Mouse (Mus musculus) lung, embryonic 15.5 days (tissue): ENCODE measurements around the gene Hipk2. TPM values are rescaled to one million over a fixed set of nuclear protein-coding genes. Genes with fewer than 3 reads are reported as not detected.
A peak's percentile ranks its signal among the peaks of the same experiment; 100 is the strongest.

ENCODE experiments used
- ATAC-seq: fragments of 200-750 bp; cut with Nextera tagmentation; 2 replicates; pipeline ENCODE4 v1.8.0; 2017; ENCODE audit warnings: moderate number of reproducible peaks, borderline replicate concordance; ENCODE audit not compliant: low FRiP score, low TSS enrichment; ENCODE audit errors: extremely low read depth
- H3K27ac ChIP-seq: fragments of 300-500 bp; sonication (generic); 2 replicates; pipeline ENCODE4 v1.5.1; 2015; ENCODE audit warnings: moderate library complexity, mild to moderate bottlenecking, inconsistent platforms
- H3K27me3 ChIP-seq: fragments of 300-500 bp; sonication (generic); 2 replicates; pipeline ENCODE4 v1.6.1; 2015; ENCODE audit warnings: inconsistent platforms
- H3K36me3 ChIP-seq: fragments of 300-500 bp; sonication (generic); 2 replicates; pipeline ENCODE4 v1.6.1; 2015; ENCODE audit warnings: inconsistent platforms
- H3K4me1 ChIP-seq: fragments of 300-500 bp; sonication (generic); 2 replicates; pipeline ENCODE4 v1.6.1; 2015; ENCODE audit warnings: inconsistent platforms
- H3K4me2 ChIP-seq: fragments of 300-500 bp; sonication (generic); 2 replicates; pipeline ENCODE4 v1.6.1; 2015; ENCODE audit warnings: inconsistent platforms, mild to moderate bottlenecking, moderate library complexity
- H3K4me3 ChIP-seq: fragments of 300-500 bp; sonication (generic); 2 replicates; pipeline ENCODE4 v1.5.1; 2015; ENCODE audit warnings: mild to moderate bottlenecking, inconsistent platforms
- H3K9ac ChIP-seq: fragments of 300-500 bp; sonication (generic); 2 replicates; pipeline ENCODE4 v1.6.1; 2015; ENCODE audit warnings: inconsistent platforms
- H3K9me3 ChIP-seq: fragments of 300-500 bp; sonication (generic); 2 replicates; pipeline ENCODE4 v1.6.1; 2016; ENCODE audit warnings: inconsistent platforms
- WGBS: fragments of 180-500 bp; shearing (Covaris S2); methylation state at CpG from one replicate; pipeline ENCODE4 v1.1.7; 2015; 5-methylcytosine and 5-hydroxymethylcytosine counted together
- polyA plus RNA-seq: library from polyadenylated mRNA; unstranded; fragments of >200 nt; fragmentation: Nextera tagmentation; extraction: Ambion mirVana; gene quantifications from 2 replicates; pipeline ENCODE4 v1.2.1, GENCODE M21; 2015

The Hipk2 gene
- polyA plus RNA-seq, 1 experiment from 2014 or later, result 21.8 TPM

- H3K4me3 ChIP-seq, result no peak overlapping the region
- no peak overlapping the region for H3K9ac ChIP-seq
- H3K27ac ChIP-seq, result no peak overlapping the region
- no peak overlapping the region for H3K4me2 ChIP-seq
- H3K27me3 ChIP-seq, result no peaks in the 10 kb centered on the region
- peaks cover 52% of the 10 kb centered on the region for H3K36me3 ChIP-seq
- ATAC-seq, result no peak
- WGBS, result 67% methylated on average over 2 of the region's 2 CpGs
- peaks cover 18% of the 10 kb centered on the region for H3K4me1 ChIP-seq
- no peaks in the 10 kb centered on the region for H3K9me3 ChIP-seq
Observed at GRCm38 (mm10) chr6:38701421-38701820, 174.5 kb downstream of the Hipk2 start.

DNA sequence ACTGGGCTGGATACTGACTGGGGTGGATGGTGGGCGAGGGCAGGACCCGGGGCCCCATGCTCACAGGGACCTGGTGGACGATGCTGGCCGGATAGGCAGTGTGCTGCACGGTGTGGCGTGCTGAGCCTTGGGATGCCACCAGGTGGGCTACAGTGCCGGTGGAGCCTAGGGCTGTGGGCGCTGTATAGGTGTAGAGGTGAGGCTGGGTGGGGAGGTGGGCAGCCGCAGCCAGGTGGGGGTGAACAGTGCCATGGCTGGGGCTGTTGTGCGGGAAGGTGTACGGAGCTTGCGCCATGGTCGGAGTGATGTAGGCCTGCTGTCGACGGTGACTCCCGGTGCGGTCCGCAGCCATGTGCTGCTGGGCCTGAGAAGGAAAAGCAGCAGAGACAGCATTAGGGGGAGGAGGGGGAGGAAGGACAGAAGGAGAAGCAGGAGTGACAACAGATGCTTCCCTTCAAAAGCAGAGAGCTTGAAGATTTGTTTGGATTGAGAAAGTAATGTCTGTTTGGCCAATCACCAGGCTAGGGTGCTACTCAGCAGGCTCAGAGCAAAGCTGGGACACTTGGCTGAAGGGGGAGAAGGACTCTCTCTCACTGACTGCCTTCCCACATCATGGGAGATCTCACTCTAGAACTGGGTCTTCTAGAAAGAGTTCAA lies 177.6 kb downstream of the Hipk2 start:
- Histone ChIP-seq H3K27ac (peak overlapping the region; percentile 42), H3K4me3 (no peak overlapping the region), H3K9me3 (no peaks in the 10 kb centered on the region), H3K4me1 (peaks cover 13% of the 10 kb centered on the region), H3K36me3 (peaks cover 55% of the 10 kb centered on the region), H3K9ac (no peak overlapping the region), H3K27me3 (no peaks in the 10 kb centered on the region), H3K4me2 (no peak overlapping the region)
- WGBS, result 79% methylated on average over 18 of the region's 18 CpGs
- peak; percentile 73; the same call in 1 of the 2 replicates for ATAC-seq

- Histone ChIP-seq H3K4me2 (no peak overlapping the region), H3K36me3 (peaks cover 44% of the 10 kb centered on the region), H3K4me1 (peaks cover 7% of the 10 kb centered on the region), H3K27me3 (no peaks in the 10 kb centered on the region), H3K4me3 (no peak overlapping the region), H3K9me3 (no peaks in the 10 kb centered on the region), H3K9ac (no peak overlapping the region), H3K27ac (no peak overlapping the region)
- ATAC-seq, result no peak
- WGBS, result 88% methylated on average over 9 of the region's 9 CpGs
Observed at GRCm38 (mm10) chr6:38696570-38696969, 179.4 kb downstream of the Hipk2 start.

DNA sequence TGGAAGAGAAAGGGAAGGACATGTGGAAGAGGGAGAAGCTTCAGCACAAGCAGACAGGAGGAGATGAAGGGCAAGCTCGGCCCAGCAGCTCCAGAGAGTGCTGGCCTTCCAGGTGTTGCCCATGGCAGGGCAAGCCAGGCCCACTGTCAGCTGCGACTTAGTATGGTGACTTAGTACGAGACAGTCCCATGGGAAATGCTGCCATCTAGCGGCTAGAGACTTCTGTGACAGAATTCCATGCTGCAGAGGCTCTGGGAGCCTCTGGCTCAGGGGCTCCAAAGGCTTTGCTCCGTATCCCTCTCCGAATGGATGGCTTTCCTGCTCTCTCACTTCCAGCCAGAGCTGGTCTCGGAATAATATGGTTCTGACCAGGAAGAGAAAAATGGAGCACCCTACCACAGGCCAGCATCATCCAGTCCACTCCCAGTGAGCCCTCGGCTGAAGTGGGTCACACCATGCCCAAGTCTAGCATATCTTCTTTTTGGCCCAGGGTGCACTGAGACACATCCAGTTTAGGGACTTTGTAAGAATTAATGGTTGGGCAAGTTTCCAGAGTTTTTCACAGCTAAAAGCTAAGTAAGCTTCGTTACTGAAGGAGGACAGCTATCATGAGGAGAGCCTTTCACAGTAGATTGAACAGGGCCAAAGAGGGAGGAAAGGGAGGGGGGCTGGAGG lies 180.4 kb downstream of the Hipk2 start:
- Histone ChIP-seq H3K36me3 (peaks cover 40% of the 10 kb centered on the region), H3K4me3 (no peak overlapping the region)
- 24% methylated on average over 9 of the region's 9 CpGs for WGBS

DNA sequence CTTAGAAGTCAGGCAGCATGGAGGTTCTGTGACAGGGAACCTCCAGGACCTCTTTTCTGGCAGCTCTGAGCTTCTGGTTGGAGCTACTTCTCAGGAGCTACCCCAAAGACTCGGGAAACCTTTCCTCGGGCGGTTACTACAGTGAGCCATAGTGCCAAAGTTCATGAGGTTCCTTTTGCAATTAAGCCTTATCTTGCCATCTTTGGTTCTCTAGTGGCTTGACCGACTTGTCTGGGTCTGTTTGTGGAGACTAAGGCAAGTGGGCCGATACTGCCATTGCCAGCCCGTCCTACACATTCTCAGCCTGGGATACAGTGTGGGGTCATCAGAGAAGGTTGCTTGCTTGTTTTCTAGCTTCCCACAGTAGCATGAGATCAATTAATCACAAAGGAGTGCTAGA lies 183.4 kb downstream of the Hipk2 start:
- Histone ChIP-seq H3K9me3 (no peaks in the 10 kb centered on the region), H3K4me2 (no peak overlapping the region), H3K27me3 (no peaks in the 10 kb centered on the region), H3K4me1 (peaks cover 8% of the 10 kb centered on the region), H3K9ac (no peak overlapping the region), H3K27ac (no peak overlapping the region), H3K4me3 (no peak overlapping the region), H3K36me3 (peaks cover 17% of the 10 kb centered on the region; the same call in 1 of the 2 replicates)
- no peak for ATAC-seq
- 76% methylated on average over 6 of the region's 6 CpGs for WGBS

More for the DNA sequence above, 180.4 kb downstream of the Hipk2 start:
- H3K9ac ChIP-seq, result no peak overlapping the region
- ATAC-seq, result peak; percentile 55; the same call in 1 of the 2 replicates
- no peak overlapping the region for H3K27ac ChIP-seq
- peaks cover 15% of the 10 kb centered on the region for H3K4me1 ChIP-seq
- H3K9me3 ChIP-seq, result no peaks in the 10 kb centered on the region
- no peaks in the 10 kb centered on the region for H3K27me3 ChIP-seq
- no peak overlapping the region for H3K4me2 ChIP-seq

DNA sequence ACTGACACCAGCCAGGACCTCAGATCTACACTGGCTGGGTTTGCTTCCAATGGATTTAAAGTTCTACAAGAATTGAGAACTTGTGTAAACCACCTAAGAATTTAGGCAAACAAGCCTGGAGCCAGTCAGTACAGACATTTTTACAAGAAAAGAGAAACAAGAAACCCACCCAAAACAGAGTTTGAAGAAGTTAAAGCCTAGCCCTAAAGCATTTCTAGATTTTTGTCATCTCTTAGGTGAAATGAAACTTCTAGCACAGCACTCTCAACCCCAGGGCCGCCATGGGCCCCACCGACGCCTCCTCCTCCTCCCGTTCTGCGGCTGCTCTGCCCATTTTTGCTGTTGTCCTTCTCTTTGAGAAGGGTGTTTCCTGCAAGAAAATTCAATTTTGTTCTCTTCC lies 184.9 kb downstream of the Hipk2 start:
- no peak overlapping the region for H3K4me2 ChIP-seq
- H3K4me1 ChIP-seq, result peaks cover 8% of the 10 kb centered on the region
- no peaks in the 10 kb centered on the region for H3K27me3 ChIP-seq
- no peaks in the 10 kb centered on the region for H3K9me3 ChIP-seq
- H3K27ac ChIP-seq, result peak overlapping the region; percentile 56; the same call in 1 of the 2 replicates
- H3K9ac ChIP-seq, result no peak overlapping the region
- no peak overlapping the region for H3K4me3 ChIP-seq
- 82% methylated on average over 5 of the region's 5 CpGs for WGBS
- ATAC-seq, result no peak
- peaks cover 9% of the 10 kb centered on the region; the same call in 1 of the 2 replicates for H3K36me3 ChIP-seq

DNA sequence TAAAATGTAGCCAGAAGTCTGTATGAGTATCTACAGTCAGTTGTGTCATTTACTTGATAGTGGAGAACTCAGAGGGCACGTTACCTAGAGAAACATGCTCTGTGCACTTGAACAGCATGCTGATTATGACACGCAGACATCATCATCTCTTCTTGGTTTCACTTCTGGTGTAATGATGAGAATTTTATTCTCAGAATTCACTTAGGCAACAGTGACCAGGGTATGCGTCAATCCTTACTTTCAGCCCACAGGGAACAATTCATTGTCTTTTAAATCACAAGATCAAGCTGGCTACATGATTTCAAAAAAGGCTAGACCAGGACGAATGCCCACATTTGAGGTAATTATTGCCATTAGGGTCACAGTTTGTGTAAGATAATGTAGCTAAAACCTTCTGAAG lies 185.3 kb downstream of the Hipk2 start:
- 76% methylated on average over 4 of the region's 4 CpGs for WGBS
- no peak overlapping the region for H3K9ac ChIP-seq
- H3K4me3 ChIP-seq, result no peak overlapping the region
- H3K27me3 ChIP-seq, result no peaks in the 10 kb centered on the region
- no peak overlapping the region for H3K4me2 ChIP-seq
- H3K4me1 ChIP-seq, result peaks cover 8% of the 10 kb centered on the region
- no peak overlapping the region for H3K27ac ChIP-seq
- no peaks in the 10 kb centered on the region for H3K9me3 ChIP-seq
- no peak for ATAC-seq
- peaks cover 9% of the 10 kb centered on the region; the same call in 1 of the 2 replicates for H3K36me3 ChIP-seq

DNA sequence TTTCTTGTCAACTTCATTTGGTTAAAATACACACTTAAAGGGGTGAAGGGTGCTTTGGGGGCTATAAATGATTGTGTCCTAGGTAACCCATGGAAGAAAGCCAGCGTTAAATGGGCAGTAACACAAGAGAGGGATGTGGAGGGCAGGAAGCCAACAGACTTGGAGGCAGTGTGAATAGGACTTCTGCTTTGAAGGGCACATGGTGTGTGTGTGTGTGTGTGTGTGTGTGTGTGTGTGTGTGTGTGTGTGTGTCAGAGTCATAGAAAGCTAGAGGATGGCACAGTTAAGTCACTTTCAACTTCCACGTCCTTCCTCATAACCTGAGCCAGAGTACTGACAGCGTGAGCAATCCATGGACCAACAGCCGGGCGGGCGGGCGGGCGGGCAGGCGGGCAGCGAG lies 187.1 kb downstream of the Hipk2 start:
- H3K27me3 ChIP-seq, result no peaks in the 10 kb centered on the region
- no peak overlapping the region for H3K27ac ChIP-seq
- no peak overlapping the region for H3K4me3 ChIP-seq
- H3K4me1 ChIP-seq, result peaks cover 8% of the 10 kb centered on the region
- no peaks in the 10 kb centered on the region for H3K9me3 ChIP-seq
- H3K9ac ChIP-seq, result no peak overlapping the region
- WGBS, result 90% methylated on average over 10 of the region's 10 CpGs
- no peak overlapping the region for H3K4me2 ChIP-seq
- H3K36me3 ChIP-seq, result no peaks in the 10 kb centered on the region
- ATAC-seq, result no peak

DNA sequence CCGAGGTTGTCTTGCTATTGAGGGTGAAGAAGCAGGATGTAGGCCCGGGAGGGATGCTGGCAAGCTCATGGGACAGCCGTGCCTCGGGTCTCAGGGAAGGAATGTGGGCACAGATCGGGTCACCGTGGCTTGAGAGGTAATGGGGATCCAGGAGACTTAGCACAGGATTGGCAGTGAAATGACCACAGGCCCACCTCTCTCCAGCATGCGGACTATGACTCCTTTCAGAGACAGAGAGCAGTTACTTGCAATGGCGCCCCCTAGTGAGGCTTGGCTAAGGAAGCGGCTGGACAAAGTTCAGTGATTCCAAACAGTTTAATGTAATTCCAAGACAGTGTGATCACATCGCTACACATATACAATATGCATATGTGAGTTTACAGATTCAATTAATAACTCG lies 188.7 kb downstream of the Hipk2 start:
- WGBS, result 63% methylated on average over 11 of the region's 11 CpGs
- H3K36me3 ChIP-seq, result no peaks in the 10 kb centered on the region
- no peak overlapping the region for H3K4me3 ChIP-seq
- H3K9ac ChIP-seq, result no peak overlapping the region
- H3K4me1 ChIP-seq, result peaks cover 8% of the 10 kb centered on the region
- no peak for ATAC-seq
- no peaks in the 10 kb centered on the region for H3K9me3 ChIP-seq
- no peak overlapping the region for H3K27ac ChIP-seq
- H3K4me2 ChIP-seq, result no peak overlapping the region
- no peaks in the 10 kb centered on the region for H3K27me3 ChIP-seq

DNA sequence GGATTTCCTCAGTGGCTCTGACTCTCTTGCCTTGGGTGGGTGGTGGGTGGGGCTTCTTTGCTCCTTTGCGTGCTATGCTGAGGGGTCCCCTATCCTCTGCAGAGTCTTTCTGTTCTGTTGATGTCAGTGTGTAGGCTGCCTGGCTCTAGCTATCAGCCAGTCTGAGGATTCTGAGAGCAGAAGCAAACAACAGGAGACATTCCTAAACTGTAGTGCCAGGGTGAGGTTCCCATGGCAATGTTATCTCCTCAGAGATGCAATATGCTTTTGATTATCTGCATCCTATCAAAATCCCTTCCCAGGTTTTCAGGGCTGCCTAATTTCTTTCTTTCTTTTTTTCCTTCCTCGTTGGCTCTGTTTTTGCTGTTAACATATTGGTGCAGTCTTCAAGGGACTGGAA lies 193.4 kb downstream of the Hipk2 start:
- WGBS, result 58% methylated on average over 2 of the region's 2 CpGs

GRCm38 (mm10) chr6:38677629-38678028 lies 198.3 kb downstream of the Hipk2 start:
- H3K27me3 ChIP-seq, result no peaks in the 10 kb centered on the region
- H3K9me3 ChIP-seq, result no peaks in the 10 kb centered on the region
- no peaks in the 10 kb centered on the region for H3K4me1 ChIP-seq
- H3K36me3 ChIP-seq, result no peaks in the 10 kb centered on the region
- ATAC-seq, result no peak
- no peak overlapping the region for H3K27ac ChIP-seq
- no peak overlapping the region for H3K4me2 ChIP-seq
- H3K4me3 ChIP-seq, result no peak overlapping the region
- H3K9ac ChIP-seq, result no peak overlapping the region
- WGBS, result 68% methylated on average over 9 of the region's 9 CpGs

More for the DNA sequence above, 193.4 kb downstream of the Hipk2 start:
- Histone ChIP-seq H3K27ac (no peak overlapping the region), H3K36me3 (no peaks in the 10 kb centered on the region), H3K9ac (no peak overlapping the region), H3K27me3 (no peaks in the 10 kb centered on the region), H3K4me2 (no peak overlapping the region), H3K4me1 (no peaks in the 10 kb centered on the region), H3K9me3 (no peaks in the 10 kb centered on the region), H3K4me3 (no peak overlapping the region)
- no peak for ATAC-seq

DNA sequence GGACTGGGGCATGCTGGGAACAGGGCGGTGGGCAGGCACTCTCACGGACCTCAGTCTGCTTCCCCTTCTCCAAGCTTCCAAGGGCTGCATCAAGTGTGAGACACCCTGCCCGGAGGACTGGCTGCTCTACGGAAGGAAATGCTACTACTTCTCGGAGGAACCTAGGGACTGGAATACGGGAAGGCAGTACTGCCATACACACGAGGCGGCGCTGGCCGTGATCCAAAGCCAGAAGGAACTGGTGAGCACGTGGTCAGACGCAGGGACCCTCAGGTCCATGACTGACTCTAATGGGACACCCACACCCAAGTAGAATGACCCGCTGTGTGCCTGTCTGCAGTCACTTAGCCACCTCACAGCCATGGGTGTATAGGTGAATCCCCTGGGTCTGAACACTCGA lies 199.2 kb downstream of the Hipk2 start:
- Histone ChIP-seq H3K9me3 (no peaks in the 10 kb centered on the region), H3K9ac (no peak overlapping the region), H3K4me2 (no peak overlapping the region), H3K36me3 (no peaks in the 10 kb centered on the region), H3K4me3 (no peak overlapping the region), H3K4me1 (no peaks in the 10 kb centered on the region), H3K27me3 (no peaks in the 10 kb centered on the region), H3K27ac (no peak overlapping the region)
- 64% methylated on average over 14 of the region's 14 CpGs for WGBS
- ATAC-seq, result no peak
